Mouse (Mus musculus): Measurements from ENCODE around the gene Synj2.
A peak's percentile ranks its signal among the peaks of the same experiment; 100 is the strongest.

The Synj2 gene

GRCm38 (mm10) chr17:5975099-5975977, 34.3 kb downstream of the Synj2 start:
- DNase-seq (ENCODE audit: low spot score in 2 of 2) = peak; percentile 45 to 46

DNA sequence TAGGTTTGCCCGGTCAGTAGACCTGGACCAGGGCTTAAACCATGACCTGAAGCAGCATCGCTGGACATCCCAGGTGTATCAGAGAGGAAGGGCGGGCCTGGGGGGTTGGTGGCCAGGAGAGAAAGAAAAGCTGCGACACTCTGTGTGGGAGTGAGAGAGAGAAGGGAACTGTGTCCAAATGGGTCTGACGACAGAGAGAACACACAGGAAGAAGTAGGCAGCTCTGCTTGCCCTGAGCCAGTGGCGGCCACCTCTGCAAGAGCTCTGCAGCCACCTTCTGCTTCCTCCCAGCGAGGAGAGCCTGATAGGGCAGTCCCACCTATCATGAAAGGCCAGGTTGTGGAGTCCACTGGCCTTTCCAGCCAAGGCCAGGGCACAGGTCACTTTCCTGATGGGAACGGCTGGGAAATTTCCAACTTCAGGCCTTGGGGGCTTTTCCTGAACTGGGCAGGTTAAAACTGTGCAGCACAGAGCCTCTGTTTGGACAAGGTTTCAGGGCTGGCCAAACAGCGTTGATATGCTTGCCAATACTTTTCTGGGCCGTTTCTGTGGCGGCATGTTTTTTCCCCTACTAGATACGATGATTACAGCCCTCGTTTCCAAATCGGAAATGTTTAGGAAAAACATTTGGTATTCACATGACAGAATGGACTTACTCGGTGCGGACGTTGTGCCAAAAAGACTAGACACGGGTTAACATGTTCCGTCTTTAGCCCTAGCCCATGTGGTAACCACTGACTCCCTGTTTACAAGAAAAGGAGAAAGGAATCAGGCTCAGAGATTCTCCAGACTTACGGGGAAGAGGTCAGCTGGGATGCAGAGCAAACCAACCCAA, 35.4 kb downstream of the Synj2 start:
- DNase-seq (ENCODE audit: low spot score in 2 of 2) = peak; percentile 19 to 22

GRCm38 (mm10) chr17:5977056-5977920, 36.2 kb downstream of the Synj2 start:
- no peak for DNase-seq (ENCODE audit: low spot score in 2 of 2)

GRCm38 (mm10) chr17:5977921-5978504, 36.9 kb downstream of the Synj2 start:
- DNase-seq (ENCODE audit: low spot score in 2 of 2) = no peak

DNA sequence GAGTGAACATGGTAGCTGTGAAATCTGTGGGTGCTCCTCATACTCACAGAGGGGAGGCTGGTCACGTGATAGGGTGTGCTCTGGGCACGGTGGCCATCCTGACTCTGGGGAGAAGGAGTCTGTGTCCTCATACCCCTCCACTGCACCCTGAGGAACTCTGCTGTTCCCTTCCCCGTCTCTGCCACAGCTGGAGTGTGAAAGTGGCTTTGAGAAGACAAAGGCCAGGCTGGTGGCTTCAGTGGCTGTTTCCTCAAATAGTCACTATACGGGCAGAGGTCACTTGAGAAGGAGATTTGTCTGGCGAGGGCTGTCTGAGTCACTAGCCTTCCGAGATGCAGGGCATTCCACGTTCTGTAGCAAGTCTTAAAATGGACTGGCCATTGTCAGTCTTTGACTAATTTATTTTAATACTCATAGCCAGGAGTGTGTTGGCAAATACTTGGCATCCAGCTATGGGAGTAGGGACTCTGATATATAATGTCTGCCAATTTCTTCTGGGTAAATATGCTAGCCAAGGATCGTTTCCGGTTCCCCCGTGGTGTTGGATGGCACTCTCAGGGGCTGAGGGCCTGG, 37.5 kb downstream of the Synj2 start:
- no peak for DNase-seq (ENCODE audit: low spot score in 2 of 2)

GRCm38 (mm10) chr17:5980860-5981259, 39.8 kb downstream of the Synj2 start:
- DNase-seq (ENCODE audit: low spot score in 2 of 2) = no peak

DNA sequence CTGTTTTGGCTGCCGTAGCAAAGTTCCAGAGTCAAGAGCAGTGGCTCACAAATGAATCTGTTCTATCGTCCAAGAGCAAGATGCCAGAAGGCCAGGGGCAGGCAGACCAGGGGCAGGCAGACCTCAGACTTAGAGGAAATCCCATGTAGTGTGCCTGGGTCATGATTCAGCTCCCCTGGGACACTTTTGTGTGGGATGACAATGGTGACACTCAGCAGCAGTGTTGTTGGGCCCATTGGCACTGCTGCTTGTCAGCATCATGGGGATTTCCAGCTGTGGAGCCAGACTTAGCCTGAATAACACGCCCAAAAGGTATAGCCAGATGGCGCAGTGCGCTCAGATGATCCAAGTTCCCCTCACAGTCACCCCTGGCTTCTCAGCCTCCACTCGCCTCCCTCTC, 42.1 kb downstream of the Synj2 start:
- no peak for DNase-seq (ENCODE audit: low spot score in 2 of 2)

- no peak for DNase-seq (ENCODE audit: low spot score in 2 of 2)
These were observed 42.8 kb downstream of the Synj2 start for GRCm38 (mm10) chr17:5983901-5984300.

DNA sequence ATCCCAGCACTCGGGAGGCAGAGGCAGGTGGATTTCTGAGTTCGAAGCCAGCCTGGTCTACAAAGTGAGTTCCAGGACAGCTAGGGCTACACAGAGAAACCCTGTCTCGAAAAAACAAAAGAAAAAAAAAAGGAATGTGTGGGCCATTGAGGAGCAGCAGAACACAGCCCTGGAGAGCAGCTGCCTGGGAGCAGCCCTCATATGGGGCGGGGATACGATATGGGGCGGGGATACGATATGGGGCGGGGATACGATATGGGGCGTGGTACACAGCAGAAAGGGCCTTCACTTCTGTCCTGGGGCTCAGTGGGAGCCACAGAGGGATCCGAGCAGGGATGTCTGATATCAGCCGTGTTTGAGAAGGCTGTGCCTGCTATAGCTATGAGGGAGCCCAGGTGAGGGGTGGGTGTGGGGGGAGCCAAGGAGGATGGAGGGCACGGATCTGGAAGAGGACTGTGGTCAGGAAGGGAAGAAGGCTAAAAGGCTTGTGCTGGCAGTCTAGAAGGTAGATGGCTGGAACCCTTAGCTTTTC, 43.7 kb downstream of the Synj2 start:
- DNase-seq (ENCODE audit: low spot score in 2 of 2) = no peak

DNA sequence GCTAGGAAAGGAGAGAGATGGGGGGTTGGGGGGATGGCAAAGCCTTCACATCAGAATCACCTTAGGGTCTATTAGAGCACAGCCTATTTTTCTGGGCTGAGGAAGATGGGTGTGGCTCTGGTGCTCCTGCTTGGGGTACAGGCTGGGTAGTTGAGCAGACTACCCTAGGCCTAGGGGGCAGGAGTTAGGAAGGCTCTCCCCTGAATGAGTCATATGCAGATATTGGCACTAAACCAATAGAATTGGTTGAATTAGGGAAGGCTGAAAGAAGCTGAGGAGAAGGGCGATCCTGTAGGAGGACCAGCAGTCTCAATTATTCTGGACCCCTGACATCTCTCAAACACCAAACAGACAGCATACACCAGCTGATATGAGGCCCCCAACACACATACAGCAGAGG, 44.2 kb downstream of the Synj2 start:
- DNase-seq (ENCODE audit: low spot score in 2 of 2) = no peak

GRCm38 (mm10) chr17:5987271-5988056, 46.4 kb downstream of the Synj2 start:
- no peak for DNase-seq (ENCODE audit: low spot score in 2 of 2)

DNA sequence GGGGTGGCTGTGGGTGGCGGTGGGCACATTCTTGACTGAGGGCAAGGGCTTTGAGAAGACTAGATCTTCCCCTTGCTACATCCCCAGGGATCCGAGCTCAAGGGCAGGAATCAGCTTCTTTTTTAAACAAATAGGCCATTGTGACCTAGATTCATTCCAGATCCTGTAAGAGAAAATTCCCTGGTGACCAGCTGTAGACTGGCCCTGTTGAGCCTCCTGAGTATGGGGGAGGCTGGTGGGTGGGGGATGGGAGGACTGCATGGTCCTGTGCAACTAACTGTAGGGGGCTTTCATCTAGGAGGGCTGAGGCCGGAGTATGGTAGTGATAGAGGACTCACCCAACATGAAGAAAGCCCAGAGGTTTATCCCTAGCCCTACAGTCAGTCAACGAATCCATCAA, 47.0 kb downstream of the Synj2 start:
- DNase-seq (ENCODE audit: low spot score in 2 of 2) = no peak

- DNase-seq (ENCODE audit: low spot score in 2 of 2) = no peak
These were observed 51.9 kb downstream of the Synj2 start for GRCm38 (mm10) chr17:5992866-5993580.

GRCm38 (mm10) chr17:5993581-5994260, 52.6 kb downstream of the Synj2 start:
- DNase-seq (ENCODE audit: low spot score in 2 of 2) = no peak

DNA sequence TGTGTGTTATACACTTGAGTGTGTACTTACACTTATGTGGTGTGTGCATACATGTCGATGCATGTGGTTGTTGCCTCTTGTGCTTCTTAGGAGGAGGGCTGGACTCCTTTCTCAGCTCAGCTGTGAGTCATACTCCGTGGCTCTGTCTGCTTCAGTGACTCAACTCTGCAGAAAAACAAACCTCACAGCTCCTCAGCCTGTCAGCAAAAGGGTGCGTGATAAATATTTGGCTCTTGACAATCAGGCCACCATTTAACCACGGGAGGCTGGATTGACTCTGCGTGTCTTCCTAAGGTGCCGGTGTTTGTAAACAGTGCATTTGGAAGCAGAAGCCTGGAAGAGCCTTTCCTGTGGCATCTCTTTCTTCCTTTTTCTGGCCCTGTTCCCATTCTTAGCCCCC, 53.5 kb downstream of the Synj2 start:
- DNase-seq (ENCODE audit: low spot score in 2 of 2) = no peak

GRCm38 (mm10) chr17:5996589-5996988, 55.5 kb downstream of the Synj2 start:
- no peak for DNase-seq (ENCODE audit: low spot score in 2 of 2)

- DNase-seq (ENCODE audit: low spot score in 2 of 2) = no peak
These were observed 56.5 kb downstream of the Synj2 start for GRCm38 (mm10) chr17:5997380-5998234.

GRCm38 (mm10) chr17:5998235-5998500, 57.1 kb downstream of the Synj2 start:
- no peak for DNase-seq (ENCODE audit: low spot score in 2 of 2)
